Mouse (Mus musculus): ENCODE results near the gene Cdk5. TPM values are rescaled to one million over a fixed set of nuclear protein-coding genes. Genes with fewer than 3 reads are reported as not detected.
A peak's percentile ranks its signal among the peaks of the same experiment; 100 is the strongest.

Gene Cdk5
- polyA plus RNA-seq, 1 experiment from 2014 or later, result 13.1 TPM

- no peak overlapping the region for H3K9ac ChIP-seq (replicated peaks)
- no peak overlapping the region for H3K4me3 ChIP-seq (ENCODE audit: low read depth, low read length)
- H3K27ac ChIP-seq (ENCODE audit: low read depth), result 0 out of 2 replicates have a peak overlapping the region, but pooled peaks have one; percentile 22
- H3K36me3 ChIP-seq (replicated peaks; ENCODE audit: insufficient read depth, low read length), result no peaks in the 10 kb centered on the region
- DNase-seq (peak; percentile 52), ATAC-seq (peak; percentile 20; the same call in 1 of the 2 replicates)
- TF ChIP-seq CTCF (IDR thresholded peaks at IDR 0.05; ENCODE audit: low read depth), result no peak
- no peak for TF ChIP-seq EP300 (IDR thresholded peaks at IDR 0.05; ENCODE audit: low read depth)
- peaks cover 9% of the 10 kb centered on the region for H3K27me3 ChIP-seq (ENCODE audit: insufficient read depth, low read length)
- H3K9me3 ChIP-seq (ENCODE audit: low read length), result no peaks in the 10 kb centered on the region
- H3K4me2 ChIP-seq (ENCODE audit: low read depth, low read length), result peak overlapping the region; percentile 14; the same call in 1 of the 2 replicates
- WGBS (ENCODE audit: insufficient replicate concordance), result 39% methylated on average over 6 of the region's 7 CpGs
- peaks cover 60% of the 10 kb centered on the region for H3K4me1 ChIP-seq (ENCODE audit: insufficient read depth)
These were observed 34.2 kb downstream of the Cdk5 start for GRCm38 (mm10) chr5:24389011-24389657.

GRCm38 (mm10) chr5:24388246-24388915 is 34.9 kb downstream of the Cdk5 start:
- Histone ChIP-seq H3K4me1 (ENCODE audit: insufficient read depth) (peaks cover 57% of the 10 kb centered on the region), H3K27ac (ENCODE audit: low read depth) (peak overlapping the region; percentile 17; the same call in 1 of the 2 replicates), H3K4me2 (ENCODE audit: low read depth, low read length) (peak overlapping the region; percentile 85), H3K36me3 (replicated peaks; ENCODE audit: insufficient read depth, low read length) (no peaks in the 10 kb centered on the region), H3K9me3 (ENCODE audit: low read length) (no peaks in the 10 kb centered on the region), H3K27me3 (ENCODE audit: insufficient read depth, low read length) (peaks cover 9% of the 10 kb centered on the region), H3K4me3 (ENCODE audit: low read depth, low read length) (peak overlapping the region; percentile 50), H3K9ac (replicated peaks) (peak overlapping the region; percentile 49)
- ATAC-seq (no peak), DNase-seq (no peak)
- WGBS (ENCODE audit: insufficient replicate concordance), result 26% methylated on average over 26 of the region's 26 CpGs
- TF ChIP-seq EP300 (IDR thresholded peaks at IDR 0.05; ENCODE audit: low read depth) (no peak), CTCF (IDR thresholded peaks at IDR 0.05; ENCODE audit: low read depth) (0 out of 2 replicates have a peak, but pooled peaks have one; percentile 6)

- Histone ChIP-seq H3K4me3 (ENCODE audit: low read depth, low read length) (peak overlapping the region; percentile 50), H3K9me3 (ENCODE audit: low read length) (no peaks in the 10 kb centered on the region), H3K4me1 (ENCODE audit: insufficient read depth) (peaks cover 55% of the 10 kb centered on the region), H3K27ac (ENCODE audit: low read depth) (peak overlapping the region; percentile 17; the same call in 1 of the 2 replicates), H3K27me3 (ENCODE audit: insufficient read depth, low read length) (peaks cover 9% of the 10 kb centered on the region), H3K4me2 (ENCODE audit: low read depth, low read length) (peak overlapping the region; percentile 85), H3K9ac (replicated peaks) (peak overlapping the region; percentile 49), H3K36me3 (replicated peaks; ENCODE audit: insufficient read depth, low read length) (no peaks in the 10 kb centered on the region)
- peak; percentile 16 for ATAC-seq
- peak; percentile 72 for DNase-seq
- WGBS (ENCODE audit: insufficient replicate concordance), result 1% methylated on average over 72 of the region's 73 CpGs
- TF ChIP-seq EP300 (IDR thresholded peaks at IDR 0.05; ENCODE audit: low read depth) (no peak), CTCF (IDR thresholded peaks at IDR 0.05; ENCODE audit: low read depth) (peak; percentile 32; the same call in 1 of the 2 replicates)
These were observed 35.8 kb downstream of the Cdk5 start for GRCm38 (mm10) chr5:24387264-24388241.

GRCm38 (mm10) chr5:24385887-24386550 is 37.3 kb downstream of the Cdk5 start:
- TF ChIP-seq EP300 (IDR thresholded peaks at IDR 0.05; ENCODE audit: low read depth), result no peak
- TF ChIP-seq CTCF (IDR thresholded peaks at IDR 0.05; ENCODE audit: low read depth), result no peak
- no peak overlapping the region for H3K4me3 ChIP-seq (ENCODE audit: low read depth, low read length)
- H3K36me3 ChIP-seq (replicated peaks; ENCODE audit: insufficient read depth, low read length), result no peaks in the 10 kb centered on the region
- no peak overlapping the region for H3K4me2 ChIP-seq (ENCODE audit: low read depth, low read length)
- no peaks in the 10 kb centered on the region for H3K9me3 ChIP-seq (ENCODE audit: low read length)
- H3K4me1 ChIP-seq (ENCODE audit: insufficient read depth), result peaks cover 54% of the 10 kb centered on the region
- no peak overlapping the region for H3K27ac ChIP-seq (ENCODE audit: low read depth)
- 77% methylated on average over 10 of the region's 10 CpGs for WGBS (ENCODE audit: insufficient replicate concordance)
- ATAC-seq (no peak), DNase-seq (no peak)
- no peak overlapping the region for H3K9ac ChIP-seq (replicated peaks)
- peaks cover 9% of the 10 kb centered on the region for H3K27me3 ChIP-seq (ENCODE audit: insufficient read depth, low read length)

- H3K9ac ChIP-seq (replicated peaks), result no peak overlapping the region
- ATAC-seq, result no peak
- no peak for DNase-seq
- H3K36me3 ChIP-seq (replicated peaks; ENCODE audit: insufficient read depth, low read length), result no peaks in the 10 kb centered on the region
- WGBS (ENCODE audit: insufficient replicate concordance), result 85% methylated on average over 5 of the region's 5 CpGs
- no peaks in the 10 kb centered on the region for H3K9me3 ChIP-seq (ENCODE audit: low read length)
- H3K4me1 ChIP-seq (ENCODE audit: insufficient read depth), result peaks cover 54% of the 10 kb centered on the region
- H3K4me2 ChIP-seq (ENCODE audit: low read depth, low read length), result no peak overlapping the region
- H3K27ac ChIP-seq (ENCODE audit: low read depth), result no peak overlapping the region
- peaks cover 9% of the 10 kb centered on the region for H3K27me3 ChIP-seq (ENCODE audit: insufficient read depth, low read length)
- no peak for TF ChIP-seq CTCF (IDR thresholded peaks at IDR 0.05; ENCODE audit: low read depth)
- no peak for TF ChIP-seq EP300 (IDR thresholded peaks at IDR 0.05; ENCODE audit: low read depth)
- no peak overlapping the region for H3K4me3 ChIP-seq (ENCODE audit: low read depth, low read length)
These were observed 38.0 kb downstream of the Cdk5 start for GRCm38 (mm10) chr5:24385374-24385773.

All from liver, postnatal 0 days (tissue).